In the genomic region with DNA sequence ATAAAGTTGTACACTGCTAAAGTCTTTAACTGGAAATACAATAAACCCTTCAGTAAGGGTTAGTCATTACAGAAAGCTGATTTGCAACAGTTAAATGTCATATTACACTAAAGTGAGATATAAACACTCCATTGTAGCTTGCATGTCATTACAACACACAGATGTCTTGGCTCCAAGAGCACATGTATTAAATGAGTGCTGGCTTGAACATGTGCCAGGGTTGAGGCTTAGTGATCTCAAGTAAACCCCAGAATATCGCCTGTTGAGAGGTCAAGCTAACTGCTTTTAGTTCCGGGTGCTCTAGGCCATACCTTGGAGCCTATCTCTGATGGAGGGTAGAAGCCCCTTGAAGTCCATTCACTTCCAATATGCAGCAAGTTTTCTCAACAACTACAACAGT, we compare ENCODE assay signal across 14 mouse cellular contexts.
DNase-seq lines count a peak whose midpoint lies in the region; ATAC-seq lines count a peak whose summit lies in the region.
"Had no signal": no experiment of that assay in that cellular context is flagged by ENCODE, and none has a peak within 500 bp of the region (broad histone marks: within the 10 kb centered on the region; RNA-seq: fewer than 3 reads in every experiment).

No protein-coding gene starts in this region.

- intact Hi-C loops in heart, postnatal 25 days (cut with DNase I): no loop called here

- DNase-seq in adrenal gland, postnatal 10 days: peak; percentile 15
- DNase-seq in adrenal gland, adult 2 months: no peak
- peak; percentile 14 to 25 for DNase-seq in heart, adult 18-20 months
- no peak for DNase-seq in heart, postnatal 25 days (ENCODE audit: low spot score)
- peak; percentile 74 for DNase-seq in NIH3T3 (ENCODE audit: low read depth)
- peak; percentile 78 for DNase-seq in lung, postnatal 10 days
- no peak for DNase-seq in layer of hippocampus, adult 9-10 months (ENCODE audit: low spot score)
- DNase-seq: cerebellum, adult 11 months; kidney, postnatal 25 days; liver, postnatal 0 days; midbrain, embryonic 14.5 days; thymus, adult 2 months had no signal

- ATAC-seq in megakaryocyte progenitor cell, adult 5-6 weeks (replicated peaks; ENCODE audit: poor library complexity): no peak
- ATAC-seq: forebrain, embryonic 16.5 days; liver, postnatal 0 days had no signal

Comparison
In these comparisons a context has a peak if more than half of its experiments do, and no peak if none do; other contexts are left out.
1. DNase-seq: peak in adrenal gland, postnatal 10 days (single experiment), heart, adult 18-20 months (2 of 2), NIH3T3 (single experiment) and lung, postnatal 10 days (single experiment); none in adrenal gland, adult 2 months (single experiment), heart, postnatal 25 days (single experiment) and layer of hippocampus, adult 9-10 months (single experiment).